Mouse (Mus musculus) limb, embryonic 14.5 days (tissue): ENCODE data around the gene Tubb5. TPM values are rescaled to one million over a fixed set of nuclear protein-coding genes. Genes with fewer than 3 reads are reported as not detected.

Experiments
- ATAC-seq: fragments of 200-750 bp; cut with Nextera tagmentation; 2 replicates; pipeline ENCODE4 v1.8.0; 2017; ENCODE audit warnings: low read depth, moderate number of reproducible peaks, moderate TSS enrichment; ENCODE audit not compliant: low FRiP score
- DNase-seq: peaks from one replicate; pipeline ENCODE4 v3.0.0-alpha.2; 2015; ENCODE audit warnings: low spot score
- H3K27ac ChIP-seq: fragments of 300-500 bp; sonication (generic); replicated peaks from 2 replicates; pipeline ENCODE4 v1.5.1; 2014; ENCODE audit warnings: low read depth, mild to moderate bottlenecking, low read length, moderate library complexity, mixed read lengths
- H3K27me3 ChIP-seq: fragments of 300-500 bp; sonication (generic); 2 replicates; pipeline ENCODE4 v1.6.1; 2014; ENCODE audit warnings: low read length, mixed read lengths; ENCODE audit not compliant: control insufficient read depth, insufficient read depth
- H3K36me3 ChIP-seq: fragments of 300-500 bp; sonication (generic); 2 replicates; pipeline ENCODE4 v1.6.1; 2014; ENCODE audit warnings: mild to moderate bottlenecking, low read length, moderate library complexity, mixed read lengths; ENCODE audit not compliant: control insufficient read depth, insufficient read depth
- H3K4me1 ChIP-seq: fragments of 300-500 bp; sonication (generic); 2 replicates; pipeline ENCODE4 v1.6.1; 2014; ENCODE audit warnings: antibody characterized with exemption, low read length, mixed read lengths; ENCODE audit not compliant: control insufficient read depth, insufficient read depth
- H3K4me2 ChIP-seq: fragments of 300-500 bp; sonication (generic); replicated peaks from 2 replicates; pipeline ENCODE4 v1.6.1; 2014; ENCODE audit warnings: low read depth, mild to moderate bottlenecking, low read length, moderate library complexity; ENCODE audit not compliant: severe bottlenecking
- H3K4me3 ChIP-seq: fragments of 300-500 bp; sonication (generic); replicated peaks from 2 replicates; pipeline ENCODE4 v1.5.1; 2014; ENCODE audit warnings: low read length
- H3K9ac ChIP-seq: fragments of 300-500 bp; sonication (generic); 2 replicates; pipeline ENCODE4 v1.6.1; 2014; ENCODE audit warnings: mild to moderate bottlenecking, low read depth, low read length, moderate library complexity; ENCODE audit not compliant: severe bottlenecking
- H3K9me3 ChIP-seq: fragments of 300-500 bp; sonication (generic); 2 replicates; pipeline ENCODE4 v1.6.1; 2016; ENCODE audit warnings: low read length; ENCODE audit not compliant: control insufficient read depth
- POLR2A ChIP-seq: fragments of 200-500 bp; IDR thresholded peaks from 2 replicates; pipeline ENCODE4 v1.8.0; 2012; ENCODE audit warnings: inconsistent platforms, mild to moderate bottlenecking, moderate library complexity, borderline replicate concordance; ENCODE audit not compliant: insufficient read depth, insufficient read length; ENCODE audit errors: extremely low read depth
- WGBS: fragments of 180-500 bp; shearing (Covaris S2); extraction: QIAGEN DNeasy Blood & Tissue Kit; methylation state at CpG from one replicate; pipeline ENCODE4 v1.1.7; 2014; 5-methylcytosine and 5-hydroxymethylcytosine counted together
- polyA plus RNA-seq, 2 experiments: library from polyadenylated mRNA; depleted of rRNA in 1 of 2; stranded (reverse) in 1 of 2; unstranded in 1 of 2; fragments of >200 nt; fragmentation: Nextera tagmentation in 1 of 2; extraction: Ambion mirVana in 1 of 2; gene quantifications; 2 replicates each; pipeline versions ENCODE4 v1.2.1 to v1.2.3; 2012 to 2014

The Tubb5 gene
- polyA plus RNA-seq, 2 experiments = 808 to 1,341 TPM

- peak within 1 kb of the TSS; percentile 69 for H3K9ac ChIP-seq
- H3K4me3 ChIP-seq = peak within 1 kb of the TSS; percentile 65
- peaks cover 23% of the 10 kb centered on the region for H3K36me3 ChIP-seq
Measured at GRCm38 (mm10) chr17:35822964-35823937, 14.9 kb downstream of the Tubb5 start, which contains the start of gene Flot1. Gene Flot1, plus strand, starts transcription at chr17:35823230.

GRCm38 (mm10) chr17:35822564-35822963 lies 15.5 kb downstream of the Tubb5 start:
- under 1% methylated on average over 11 of the region's 11 CpGs for WGBS
- TF ChIP-seq POLR2A = no peak
- Histone ChIP-seq H3K9me3 (no peaks in the 10 kb centered on the region), H3K4me1 (peaks cover 18% of the 10 kb centered on the region; the same call in 1 of the 2 replicates), H3K36me3 (peaks cover 19% of the 10 kb centered on the region), H3K4me3 (peak overlapping the region; percentile 65), H3K27ac (peak overlapping the region; percentile 61), H3K9ac (peak overlapping the region; percentile 69), H3K4me2 (peak overlapping the region; percentile 97), H3K27me3 (no peaks in the 10 kb centered on the region)
- peak; percentile 55 for DNase-seq
- peak; percentile 1; the same call in 1 of the 2 replicates for ATAC-seq

More at GRCm38 (mm10) chr17:35822964-35823937, 14.9 kb downstream of the Tubb5 start, which contains the start of gene Flot1:
- WGBS = under 1% methylated on average over 32 of the region's 47 CpGs
- DNase-seq = peak; percentile 91
- peak within 1 kb of the TSS; percentile 84 for H3K27ac ChIP-seq
- H3K4me2 ChIP-seq = peak within 1 kb of the TSS; percentile 97
- H3K27me3 ChIP-seq = no peaks in the 10 kb centered on the region
- peaks cover 18% of the 10 kb centered on the region; the same call in 1 of the 2 replicates for H3K4me1 ChIP-seq
- TF ChIP-seq POLR2A = peak; percentile 28; the same call in 1 of the 2 replicates
- H3K9me3 ChIP-seq = no peaks in the 10 kb centered on the region
- ATAC-seq = peak; percentile 87

GRCm38 (mm10) chr17:35821439-35822430 lies 16.4 kb downstream of the Tubb5 start, which contains the start of gene Ier3:
Gene Ier3, plus strand, starts transcription at chr17:35821684.
- Histone ChIP-seq H3K36me3 (peaks cover 11% of the 10 kb centered on the region), H3K27ac (peak within 1 kb of the TSS; percentile 58), H3K4me3 (peak within 1 kb of the TSS; percentile 65), H3K9ac (peak within 1 kb of the TSS; percentile 69), H3K27me3 (no peaks in the 10 kb centered on the region), H3K9me3 (no peaks in the 10 kb centered on the region), H3K4me2 (peak within 1 kb of the TSS; percentile 97), H3K4me1 (peaks cover 18% of the 10 kb centered on the region; the same call in 1 of the 2 replicates)
- ATAC-seq (peak; percentile 67), DNase-seq (peak; percentile 92)
- peak; percentile 90; the same call in 1 of the 2 replicates for TF ChIP-seq POLR2A
- 1% methylated on average over 62 of the region's 62 CpGs for WGBS

- H3K36me3 ChIP-seq = no peaks in the 10 kb centered on the region
- 79% methylated on average over 5 of the region's 5 CpGs for WGBS
- no peak for TF ChIP-seq POLR2A
- H3K27me3 ChIP-seq = no peaks in the 10 kb centered on the region
- no peak for ATAC-seq
- no peak overlapping the region for H3K9ac ChIP-seq
- no peak overlapping the region for H3K4me3 ChIP-seq
- no peak for DNase-seq
- H3K9me3 ChIP-seq = no peaks in the 10 kb centered on the region
- no peak overlapping the region for H3K4me2 ChIP-seq
- no peak overlapping the region for H3K27ac ChIP-seq
- H3K4me1 ChIP-seq = peaks cover 23% of the 10 kb centered on the region; the same call in 1 of the 2 replicates
Measured at GRCm38 (mm10) chr17:35820111-35820510, 18.0 kb downstream of the Tubb5 start.
